Mouse (Mus musculus) liver, embryonic 11.5 days (tissue): Measurements from ENCODE around the gene Zfp819. TPM values are rescaled to one million over a fixed set of nuclear protein-coding genes. Genes with fewer than 3 reads are reported as not detected.
A peak's percentile ranks its signal among the peaks of the same experiment; 100 is the strongest.

Experiments used
- ATAC-seq: fragments of 200-750 bp; cut with Nextera tagmentation; replicated peaks from 2 replicates; pipeline ENCODE4 v1.8.0; 2017; ENCODE audit warnings: moderate number of reproducible peaks, mild to moderate bottlenecking, moderate TSS enrichment, moderate library complexity; ENCODE audit not compliant: low FRiP score
- DNase-seq: peaks from one replicate; pipeline ENCODE4 v3.0.0-alpha.2; 2017; ENCODE audit warnings: low spot score
- H3K27ac ChIP-seq: fragments of 300-500 bp; sonication (generic); 2 replicates; pipeline ENCODE4 v1.5.1; 2014; ENCODE audit warnings: mild to moderate bottlenecking, low read depth, low read length, control low read depth
- H3K27me3 ChIP-seq: fragments of 300-500 bp; sonication (generic); replicated peaks from 2 replicates; pipeline ENCODE4 v1.6.1; 2014; ENCODE audit warnings: low read length, mixed read lengths; ENCODE audit not compliant: control insufficient read depth, insufficient read depth
- H3K36me3 ChIP-seq: fragments of 300-500 bp; sonication (generic); 2 replicates; pipeline ENCODE4 v1.6.1; 2014; ENCODE audit warnings: mild to moderate bottlenecking, low read length, moderate library complexity, mixed read lengths; ENCODE audit not compliant: control insufficient read depth, insufficient read depth
- H3K4me1 ChIP-seq: fragments of 300-500 bp; sonication (generic); replicated peaks from 2 replicates; pipeline ENCODE4 v1.6.1; 2014; ENCODE audit warnings: low read length, mixed read lengths; ENCODE audit not compliant: control insufficient read depth, insufficient read depth
- H3K4me2 ChIP-seq: fragments of 300-500 bp; sonication (generic); 2 replicates; pipeline ENCODE4 v1.6.1; 2014; ENCODE audit warnings: mild to moderate bottlenecking, control low read depth, moderate library complexity
- H3K4me3 ChIP-seq: fragments of 300-500 bp; sonication (generic); 2 replicates; pipeline ENCODE4 v1.5.1; 2014; ENCODE audit warnings: low read depth, low read length, control low read depth
- H3K9ac ChIP-seq: fragments of 300-500 bp; sonication (generic); 2 replicates; pipeline ENCODE4 v1.6.1; 2014; ENCODE audit warnings: low read depth, low read length, control low read depth
- H3K9me3 ChIP-seq: fragments of 300-500 bp; sonication (generic); 2 replicates; pipeline ENCODE4 v1.6.1; 2016; ENCODE audit warnings: low read length, inconsistent platforms, mixed read lengths; ENCODE audit not compliant: control insufficient read depth
- WGBS: fragments of 180-500 bp; shearing (Covaris S2); extraction: QIAGEN DNeasy Blood & Tissue Kit; methylation state at CpG from one replicate; pipeline ENCODE4 v1.1.7; 2014; 5-methylcytosine and 5-hydroxymethylcytosine counted together
- polyA plus RNA-seq: library from polyadenylated mRNA; unstranded; fragments of >200 nt; fragmentation: Nextera tagmentation; extraction: Ambion mirVana; gene quantifications from 2 replicates; pipeline ENCODE4 v1.2.1, GENCODE M21; 2014

The Zfp819 gene
- 0.07 and 0.16 TPM in 2 replicates for polyA plus RNA-seq

DNA sequence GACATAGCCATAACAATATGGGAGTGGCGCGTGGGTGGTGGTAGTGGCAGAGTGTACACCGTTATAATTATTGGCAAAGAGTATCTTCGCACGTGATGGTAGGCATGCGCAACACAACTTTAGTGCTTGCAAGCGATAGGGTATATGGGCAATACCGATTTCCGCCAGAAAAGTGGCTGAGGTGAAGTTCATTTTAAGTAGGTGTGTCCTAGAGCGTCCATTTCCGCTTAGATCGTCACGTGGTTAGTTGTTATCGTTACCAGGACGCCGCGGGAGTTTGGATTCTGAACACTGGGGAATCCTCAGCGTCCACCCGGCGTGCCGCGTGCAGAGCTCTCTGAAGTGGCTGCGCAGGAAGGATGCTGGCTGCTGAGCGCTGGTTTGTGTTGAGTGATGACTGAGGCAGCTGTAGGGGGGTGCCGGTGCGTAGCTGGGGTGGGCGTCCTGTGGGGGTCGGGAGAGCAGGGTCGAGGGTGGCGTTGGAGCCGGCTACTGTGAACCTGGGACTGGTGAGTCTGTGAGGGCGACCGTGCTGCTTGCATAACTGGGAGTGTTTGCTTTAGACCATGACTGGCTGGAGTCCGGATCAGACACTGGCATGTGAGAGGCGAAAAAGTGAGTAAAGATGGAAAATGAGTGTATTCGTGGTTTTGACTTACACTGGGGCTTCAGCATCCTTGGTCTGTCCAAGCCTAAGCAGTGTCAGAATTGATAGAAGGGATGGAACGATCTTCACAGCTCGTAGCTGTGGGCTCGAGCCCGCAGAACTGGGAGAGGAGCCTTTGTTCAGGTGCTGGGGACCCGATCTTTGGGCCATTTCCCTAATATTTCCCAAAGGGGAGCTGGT lies at the start of gene Zfp819:
TSS of gene Zfp819 (plus strand) at position 274 of the 847 bp plus-strand sequence.
- Histone ChIP-seq H3K9me3 (no peaks in the 10 kb centered on the region), H3K9ac (no peak within 1 kb of the TSS), H3K27ac (no peak within 1 kb of the TSS), H3K36me3 (no peaks in the 10 kb centered on the region), H3K4me3 (peak within 1 kb of the TSS; percentile 49), H3K27me3 (no peaks in the 10 kb centered on the region), H3K4me1 (peaks cover 3% of the 10 kb centered on the region; the same call in 1 of the 2 replicates), H3K4me2 (peak within 1 kb of the TSS; percentile 75)
- peak; percentile 47 for DNase-seq
- ATAC-seq, result peak; percentile 73
- 15% methylated on average over 41 of the region's 41 CpGs for WGBS

DNA sequence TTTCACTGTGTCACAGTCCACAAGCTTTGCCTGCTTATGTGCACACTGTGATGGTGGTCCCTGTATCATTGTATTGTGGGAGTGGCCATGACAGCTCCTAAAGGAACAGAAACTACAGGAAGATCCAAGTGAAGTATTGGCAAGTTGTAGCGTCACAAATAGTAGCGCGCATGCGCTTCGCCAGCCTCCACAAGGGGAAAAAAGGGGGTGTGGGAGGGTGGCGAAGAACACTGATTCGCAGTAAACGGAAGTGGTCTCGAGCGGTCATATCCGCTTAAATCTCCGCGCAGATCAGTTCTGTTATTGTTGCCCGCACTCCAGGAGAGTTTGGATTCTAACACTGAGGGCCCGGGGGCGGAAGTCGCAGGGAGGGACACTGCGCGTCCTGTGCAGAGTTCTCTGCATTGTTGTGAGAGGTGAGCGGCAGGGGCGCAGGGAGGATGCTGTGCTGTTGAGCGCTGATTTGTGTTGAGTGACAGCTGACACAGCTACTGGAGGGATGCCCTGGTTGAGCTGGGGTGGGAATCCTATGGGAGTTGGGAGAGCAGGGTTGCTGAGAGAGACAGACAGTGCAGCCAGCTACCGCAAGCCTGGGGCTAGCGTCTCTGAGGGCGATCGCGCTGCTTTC lies 44.8 kb upstream of the Zfp819 start, which contains the start of gene Zfp658:
TSS of gene Zfp658 (plus strand) at position 251 of the 628 bp plus-strand sequence.
- Histone ChIP-seq H3K27me3 (no peaks in the 10 kb centered on the region), H3K36me3 (no peaks in the 10 kb centered on the region), H3K27ac (peak within 1 kb of the TSS; percentile 68; the same call in 1 of the 2 replicates), H3K4me3 (peak within 1 kb of the TSS; percentile 69), H3K4me1 (0 out of 2 replicates have a peak, but pooled peaks cover 2% of the 10 kb centered on the region), H3K9ac (peak within 1 kb of the TSS; percentile 32), H3K4me2 (peak within 1 kb of the TSS; percentile 71), H3K9me3 (no peaks in the 10 kb centered on the region)
- WGBS, result under 1% methylated on average over 27 of the region's 27 CpGs
- DNase-seq, result peak; percentile 71
- peak; percentile 76 for ATAC-seq

DNA sequence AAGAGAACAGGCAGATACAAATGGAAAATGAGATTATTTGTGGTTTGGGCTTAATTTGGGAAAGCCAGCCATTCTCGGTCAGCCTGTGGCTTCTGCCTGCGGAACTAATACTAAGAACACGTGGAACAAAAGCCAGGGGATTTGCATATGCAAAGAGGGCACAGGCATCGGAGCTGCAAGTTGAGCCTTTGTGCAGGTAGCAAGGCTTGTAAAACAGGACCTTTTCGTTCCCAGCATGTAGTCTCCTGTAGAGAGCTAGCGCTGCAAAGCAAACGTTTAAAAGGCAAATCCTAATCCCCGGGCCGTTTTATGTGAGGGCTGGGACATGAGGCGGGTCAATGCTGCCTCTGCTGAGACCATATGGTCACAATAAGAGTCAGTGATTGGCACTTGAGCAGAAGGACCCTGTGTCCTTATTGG lies 44.3 kb upstream of the Zfp819 start:
- peak; percentile 39 for DNase-seq

DNA sequence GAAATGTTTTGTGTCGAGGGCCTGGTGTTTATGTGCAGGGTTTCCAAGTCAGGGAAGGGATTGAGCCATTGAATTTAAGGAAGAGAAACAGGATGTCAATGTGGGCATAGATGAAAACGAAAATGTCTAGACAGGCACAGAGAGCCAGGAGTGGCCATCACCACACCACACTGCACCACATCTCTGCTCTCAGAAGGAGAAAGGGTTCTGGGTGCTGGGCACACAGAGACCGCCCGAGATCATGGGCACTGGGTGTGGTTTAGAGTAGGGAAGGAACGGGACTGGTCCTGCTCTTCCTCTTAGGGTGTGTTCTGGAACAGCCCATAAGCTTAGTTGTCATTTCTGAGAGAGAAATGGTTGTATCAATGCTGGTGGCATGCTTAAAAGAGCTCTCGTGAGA lies 43.7 kb upstream of the Zfp819 start:
- DNase-seq, result no peak
- ATAC-seq, result no peak
- H3K4me1 ChIP-seq, result 0 out of 2 replicates have a peak, but pooled peaks cover 2% of the 10 kb centered on the region
- WGBS, result 52% methylated on average over 6 of the region's 6 CpGs
- H3K36me3 ChIP-seq, result no peaks in the 10 kb centered on the region; the same call in 1 of the 2 replicates
- no peak overlapping the region for H3K27ac ChIP-seq
- H3K9me3 ChIP-seq, result no peaks in the 10 kb centered on the region
- H3K4me2 ChIP-seq, result peak overlapping the region; percentile 71
- H3K27me3 ChIP-seq, result no peaks in the 10 kb centered on the region
- H3K9ac ChIP-seq, result no peak overlapping the region
- H3K4me3 ChIP-seq, result peak overlapping the region; percentile 69; the same call in 1 of the 2 replicates

More for the DNA sequence above, 44.3 kb upstream of the Zfp819 start:
- H3K27me3 ChIP-seq, result no peaks in the 10 kb centered on the region
- no peaks in the 10 kb centered on the region for H3K9me3 ChIP-seq
- H3K27ac ChIP-seq, result peak overlapping the region; percentile 68; the same call in 1 of the 2 replicates
- under 1% methylated on average over 10 of the region's 10 CpGs for WGBS
- H3K4me3 ChIP-seq, result peak overlapping the region; percentile 69
- H3K9ac ChIP-seq, result peak overlapping the region; percentile 32
- no peak for ATAC-seq
- H3K4me1 ChIP-seq, result 0 out of 2 replicates have a peak, but pooled peaks cover 2% of the 10 kb centered on the region
- H3K36me3 ChIP-seq, result no peaks in the 10 kb centered on the region
- peak overlapping the region; percentile 71 for H3K4me2 ChIP-seq

DNA sequence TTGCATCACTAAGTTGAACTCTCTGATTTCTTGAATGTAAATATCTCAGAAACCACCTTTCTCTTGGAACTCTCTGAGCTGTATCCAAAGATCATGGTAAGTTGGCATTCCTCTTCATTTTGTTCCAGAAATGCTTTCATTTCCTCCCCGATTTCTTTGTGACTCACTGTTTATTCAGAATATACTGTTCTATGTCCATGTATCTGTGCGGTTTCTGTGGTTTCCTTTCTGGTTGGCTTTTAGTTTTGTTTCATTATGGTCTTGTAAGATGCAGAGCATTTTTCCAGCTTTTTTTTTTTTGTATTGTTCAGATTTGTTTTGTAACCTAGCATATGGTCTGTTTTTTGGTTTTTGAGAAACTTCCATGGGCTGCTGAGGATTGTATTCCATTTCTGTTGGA lies 35.8 kb upstream of the Zfp819 start:
- H3K27me3 ChIP-seq, result no peaks in the 10 kb centered on the region
- H3K4me3 ChIP-seq, result no peak overlapping the region
- no peaks in the 10 kb centered on the region for H3K9me3 ChIP-seq
- 78% methylated on average over 2 of the region's 2 CpGs for WGBS
- H3K4me2 ChIP-seq, result no peak overlapping the region
- H3K36me3 ChIP-seq, result peaks cover 8% of the 10 kb centered on the region
- H3K9ac ChIP-seq, result no peak overlapping the region
- no peak for ATAC-seq
- DNase-seq, result no peak
- H3K4me1 ChIP-seq, result no peaks in the 10 kb centered on the region
- H3K27ac ChIP-seq, result no peak overlapping the region

DNA sequence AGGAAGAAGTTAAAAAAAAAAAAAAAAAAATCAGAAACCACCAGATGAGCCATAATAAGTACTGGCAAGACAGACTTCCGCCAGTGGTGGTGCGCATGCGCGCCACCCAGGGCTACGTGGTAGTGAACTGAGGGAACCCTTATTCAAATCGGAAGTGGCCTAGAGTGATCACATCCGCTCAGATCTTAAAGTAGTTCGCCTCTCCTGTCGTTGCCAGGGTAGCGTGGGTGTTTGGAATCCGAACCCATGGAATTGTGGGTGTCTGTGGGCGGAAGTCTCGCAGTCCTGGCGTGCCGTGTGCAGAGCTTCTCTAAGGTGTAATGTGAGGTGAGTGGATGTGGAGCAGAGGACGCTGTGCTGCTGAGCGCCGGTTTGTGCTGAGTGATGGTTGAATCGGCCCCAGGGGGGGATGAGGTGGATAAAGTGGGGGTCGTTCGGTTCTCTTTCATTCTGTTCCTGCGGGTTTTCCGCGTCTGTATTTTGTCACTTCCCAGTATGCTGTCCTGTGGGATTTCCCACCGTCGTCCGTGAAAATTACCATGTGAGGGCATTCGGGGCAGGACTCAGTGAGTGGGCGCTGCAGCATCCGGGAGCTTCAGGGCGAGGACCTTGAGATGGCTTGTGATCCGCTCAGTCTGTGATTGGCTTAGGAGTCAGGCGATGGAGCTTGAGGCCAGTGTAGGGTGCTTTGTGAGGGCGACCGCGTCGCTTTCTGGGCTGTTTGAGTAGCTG lies 27.4 kb upstream of the Zfp819 start, which contains the start of gene Zfp719:
TSS of gene Zfp719 (plus strand) at position 171 of the 732 bp plus-strand sequence.
- Histone ChIP-seq H3K4me3 (peak within 1 kb of the TSS; percentile 79), H3K4me1 (peaks cover 7% of the 10 kb centered on the region), H3K27ac (peak within 1 kb of the TSS; percentile 77), H3K9ac (peak within 1 kb of the TSS; percentile 75), H3K9me3 (no peaks in the 10 kb centered on the region), H3K27me3 (no peaks in the 10 kb centered on the region), H3K4me2 (peak within 1 kb of the TSS; percentile 85), H3K36me3 (peaks cover 7% of the 10 kb centered on the region)
- peak; percentile 95 for ATAC-seq
- under 1% methylated on average over 37 of the region's 37 CpGs for whole genome bisulfite sequencing
- DNase-seq, result peak; percentile 79

DNA sequence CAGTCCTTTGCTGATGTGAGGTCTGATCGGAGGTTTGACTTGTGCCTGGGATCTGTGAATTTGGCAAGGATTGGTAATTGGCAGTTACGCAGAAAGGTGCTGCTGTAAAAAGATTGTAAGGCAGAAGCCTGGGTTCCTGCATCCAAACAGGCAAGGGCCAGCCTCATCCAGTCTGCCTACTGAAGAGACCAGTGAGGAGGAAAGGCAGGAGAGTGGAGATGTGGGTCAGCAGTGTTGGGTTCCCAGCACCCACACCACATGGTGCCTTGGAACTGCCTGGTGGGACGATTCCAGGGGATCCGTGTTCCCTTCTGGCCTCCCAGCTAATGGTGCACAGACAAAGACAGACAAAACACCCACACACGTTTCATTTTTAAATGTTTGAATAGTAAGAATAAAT lies 26.4 kb upstream of the Zfp819 start:
- no peaks in the 10 kb centered on the region for H3K27me3 ChIP-seq
- H3K4me2 ChIP-seq, result peak overlapping the region; percentile 85
- WGBS, result 75% methylated on average over 5 of the region's 5 CpGs
- H3K4me1 ChIP-seq, result peaks cover 7% of the 10 kb centered on the region
- ATAC-seq (no peak), DNase-seq (no peak)
- peak overlapping the region; percentile 75 for H3K9ac ChIP-seq
- no peak overlapping the region for H3K27ac ChIP-seq
- H3K36me3 ChIP-seq, result peaks cover 12% of the 10 kb centered on the region
- peak overlapping the region; percentile 79 for H3K4me3 ChIP-seq
- H3K9me3 ChIP-seq, result no peaks in the 10 kb centered on the region

DNA sequence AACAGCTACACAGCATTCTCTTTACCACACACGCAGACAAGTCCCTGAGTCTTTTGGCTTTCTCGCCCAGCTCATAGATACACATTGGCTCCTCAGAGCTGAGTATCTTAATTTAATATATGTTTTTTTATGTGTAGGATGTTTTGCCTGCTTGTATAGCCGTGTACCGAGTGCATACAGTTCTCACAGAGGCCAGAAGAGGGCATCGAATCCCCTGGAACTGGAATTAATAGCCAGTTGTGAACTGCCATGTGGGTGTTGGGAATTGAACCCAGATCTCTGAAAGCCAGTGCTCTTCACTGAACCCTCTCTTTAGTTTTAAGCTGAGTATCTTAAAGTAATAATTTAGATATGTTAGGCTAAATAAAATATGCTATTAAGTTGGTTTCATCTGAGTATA lies 22.2 kb upstream of the Zfp819 start:
- DNase-seq (no peak), ATAC-seq (no peak)
- 89% methylated on average over 5 of the region's 5 CpGs for WGBS
- peaks cover 7% of the 10 kb centered on the region for H3K4me1 ChIP-seq
- H3K4me3 ChIP-seq, result no peak overlapping the region
- H3K9ac ChIP-seq, result no peak overlapping the region
- no peak overlapping the region for H3K4me2 ChIP-seq
- H3K9me3 ChIP-seq, result no peaks in the 10 kb centered on the region
- no peak overlapping the region for H3K27ac ChIP-seq
- no peaks in the 10 kb centered on the region for H3K27me3 ChIP-seq
- peaks cover 41% of the 10 kb centered on the region for H3K36me3 ChIP-seq
